Mouse (Mus musculus) kidney, postnatal 0 days (tissue): Measurements from ENCODE around the gene Ptprg. TPM values are rescaled to one million over a fixed set of nuclear protein-coding genes. Genes with fewer than 3 reads are reported as not detected.
A peak's percentile ranks its signal among the peaks of the same experiment; 100 is the strongest.

Experiments
- ATAC-seq: fragments of 200-750 bp; cut with Nextera tagmentation; replicated peaks from 2 replicates; pipeline ENCODE4 v1.8.0; 2017; ENCODE audit warnings: low read depth, moderate number of reproducible peaks, moderate TSS enrichment, moderate library complexity; ENCODE audit not compliant: low FRiP score
- DNase-seq: peaks from one replicate; pipeline ENCODE4 v3.0.0-alpha.2; 2016; ENCODE audit warnings: low spot score
- H3K27ac ChIP-seq: fragments of 300-500 bp; sonication (generic); 2 replicates; pipeline ENCODE4 v1.5.1; 2014; ENCODE audit warnings: mild to moderate bottlenecking
- H3K27me3 ChIP-seq: fragments of 300-500 bp; sonication (generic); 2 replicates; pipeline ENCODE4 v1.6.1; 2014; ENCODE audit warnings: low read length, mixed read lengths; ENCODE audit not compliant: insufficient read depth
- H3K36me3 ChIP-seq: fragments of 300-500 bp; sonication (generic); 2 replicates; pipeline ENCODE4 v1.6.1; 2014; ENCODE audit warnings: low read length, mixed read lengths; ENCODE audit not compliant: insufficient read depth
- H3K4me1 ChIP-seq: fragments of 300-500 bp; sonication (generic); replicated peaks from 2 replicates; pipeline ENCODE4 v1.6.1; 2014; ENCODE audit warnings: antibody characterized with exemption, low read length, mixed read lengths; ENCODE audit not compliant: insufficient read depth
- H3K4me2 ChIP-seq: fragments of 300-500 bp; sonication (generic); 2 replicates; pipeline ENCODE4 v1.6.1; 2014; ENCODE audit warnings: mild to moderate bottlenecking, low read length, moderate library complexity, mixed read lengths
- H3K4me3 ChIP-seq: fragments of 300-500 bp; sonication (generic); replicated peaks from 2 replicates; pipeline ENCODE4 v1.5.1; 2014; ENCODE audit warnings: low read depth, low read length
- H3K9ac ChIP-seq: fragments of 300-500 bp; sonication (generic); 2 replicates; pipeline ENCODE4 v1.6.1; 2014; ENCODE audit warnings: low read depth, low read length
- H3K9me3 ChIP-seq: fragments of 300-500 bp; sonication (generic); replicated peaks from 2 replicates; pipeline ENCODE4 v1.6.1; 2016; ENCODE audit warnings: low read length, inconsistent platforms, mixed read lengths
- CTCF ChIP-seq: IDR thresholded peaks from 2 replicates; pipeline ENCODE4 v1.5.1; 2016; ENCODE audit warnings: antibody characterized with exemption, low read depth, mild to moderate bottlenecking, moderate library complexity
- WGBS: fragments of 180-500 bp; shearing (Covaris S2); extraction: QIAGEN DNeasy Blood & Tissue Kit; methylation state at CpG from one replicate; pipeline ENCODE4 v1.1.7; 2014; 5-methylcytosine and 5-hydroxymethylcytosine counted together
- polyA plus RNA-seq: library from polyadenylated mRNA; unstranded; fragments of >200 nt; fragmentation: Nextera tagmentation; extraction: Ambion mirVana; gene quantifications from 2 replicates; pipeline ENCODE4 v1.2.1, GENCODE M21; 2015

Ptprg gene
- polyA plus RNA-seq, 1 experiment from 2014 or later: 23.5 TPM

DNA sequence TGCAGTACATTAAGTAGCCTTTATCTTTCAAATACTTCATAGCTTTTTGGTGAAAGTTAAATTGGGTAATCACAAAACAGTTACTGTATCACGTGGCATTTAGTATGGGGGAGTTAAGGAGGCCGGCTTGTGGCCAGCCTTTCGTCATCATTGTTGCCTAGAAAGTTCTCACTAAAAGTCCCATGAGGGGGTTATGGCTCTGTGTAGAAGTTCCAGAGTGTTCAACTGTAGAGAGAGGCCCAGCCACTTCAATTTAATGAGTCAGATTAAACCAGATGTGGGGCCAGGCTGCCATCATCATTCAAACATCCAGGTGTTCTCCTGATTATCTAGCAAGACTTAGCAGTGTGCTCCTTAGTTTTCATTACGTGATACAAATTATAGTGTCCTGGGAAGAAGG, 613.9 kb downstream of the Ptprg start:
- no peaks in the 10 kb centered on the region; the same call in 1 of the 2 replicates for H3K4me1 ChIP-seq
- H3K4me2 ChIP-seq: no peak overlapping the region
- H3K36me3 ChIP-seq: 0 out of 2 replicates have a peak, but pooled peaks cover 4% of the 10 kb centered on the region
- H3K9ac ChIP-seq: no peak overlapping the region
- DNase-seq: no peak
- TF ChIP-seq CTCF: no peak
- WGBS: 60% methylated on average over 4 of the region's 4 CpGs
- ATAC-seq: 0 out of 2 replicates have a peak, but pooled peaks have one; percentile 16
- H3K4me3 ChIP-seq: no peak overlapping the region
- no peaks in the 10 kb centered on the region for H3K9me3 ChIP-seq
- H3K27ac ChIP-seq: no peak overlapping the region
- H3K27me3 ChIP-seq: no peaks in the 10 kb centered on the region

DNA sequence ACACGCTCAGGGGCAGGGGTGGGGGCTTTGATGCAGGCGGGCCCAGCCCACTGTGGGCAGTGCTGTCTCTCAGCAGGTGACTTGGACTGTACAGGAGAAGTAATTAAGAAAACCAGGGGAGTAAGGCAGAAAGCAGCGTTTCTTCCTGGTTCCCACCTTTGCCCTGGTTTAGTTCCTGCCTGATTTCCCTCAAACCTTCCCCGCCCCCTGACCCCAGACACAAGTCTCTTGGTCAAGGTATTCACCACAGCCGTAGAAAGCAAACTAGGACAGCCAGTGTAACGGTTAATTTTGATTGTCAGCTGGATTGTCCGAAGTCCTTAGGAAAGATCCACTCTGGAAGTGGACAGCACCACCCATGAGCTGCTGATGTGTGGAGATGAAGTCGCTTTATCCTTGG, 614.3 kb downstream of the Ptprg start:
- H3K4me3 ChIP-seq: no peak overlapping the region
- no peak overlapping the region for H3K4me2 ChIP-seq
- 0 out of 2 replicates have a peak, but pooled peaks have one; percentile 26 for ATAC-seq
- no peak overlapping the region for H3K9ac ChIP-seq
- 0 out of 2 replicates have a peak, but pooled peaks cover 4% of the 10 kb centered on the region for H3K36me3 ChIP-seq
- WGBS: 80% methylated on average over 8 of the region's 8 CpGs
- no peaks in the 10 kb centered on the region for H3K27me3 ChIP-seq
- no peak for TF ChIP-seq CTCF
- no peak overlapping the region for H3K27ac ChIP-seq
- DNase-seq: no peak
- no peaks in the 10 kb centered on the region; the same call in 1 of the 2 replicates for H3K4me1 ChIP-seq
- H3K9me3 ChIP-seq: no peaks in the 10 kb centered on the region

DNA sequence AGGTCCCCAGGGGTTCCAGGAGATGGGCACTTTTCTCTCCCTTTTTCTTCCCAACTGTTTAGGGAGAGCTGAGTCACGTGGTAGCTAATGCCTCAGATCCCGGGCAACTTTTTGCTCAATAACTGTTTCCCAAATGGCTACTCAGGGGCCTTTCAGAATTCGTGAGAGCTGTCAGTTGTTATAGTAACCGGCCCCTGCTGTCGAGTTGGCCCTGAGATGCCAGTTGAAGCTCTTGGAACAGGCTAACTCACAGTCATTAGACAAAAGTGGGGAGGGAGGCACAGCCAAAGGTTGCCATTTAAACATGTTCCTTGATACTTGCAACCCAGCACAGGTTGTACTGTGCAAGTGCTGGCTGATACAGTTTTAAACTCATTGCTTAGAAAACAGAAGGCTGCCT, 624.1 kb downstream of the Ptprg start:
- no peak for TF ChIP-seq CTCF
- Histone ChIP-seq H3K27me3 (no peaks in the 10 kb centered on the region), H3K4me2 (no peak overlapping the region), H3K4me1 (0 out of 2 replicates have a peak, but pooled peaks cover 4% of the 10 kb centered on the region), H3K9ac (no peak overlapping the region), H3K4me3 (no peak overlapping the region), H3K36me3 (no peaks in the 10 kb centered on the region), H3K9me3 (no peaks in the 10 kb centered on the region), H3K27ac (no peak overlapping the region)
- ATAC-seq (no peak), DNase-seq (no peak)
- WGBS: 30% methylated on average over 5 of the region's 5 CpGs

DNA sequence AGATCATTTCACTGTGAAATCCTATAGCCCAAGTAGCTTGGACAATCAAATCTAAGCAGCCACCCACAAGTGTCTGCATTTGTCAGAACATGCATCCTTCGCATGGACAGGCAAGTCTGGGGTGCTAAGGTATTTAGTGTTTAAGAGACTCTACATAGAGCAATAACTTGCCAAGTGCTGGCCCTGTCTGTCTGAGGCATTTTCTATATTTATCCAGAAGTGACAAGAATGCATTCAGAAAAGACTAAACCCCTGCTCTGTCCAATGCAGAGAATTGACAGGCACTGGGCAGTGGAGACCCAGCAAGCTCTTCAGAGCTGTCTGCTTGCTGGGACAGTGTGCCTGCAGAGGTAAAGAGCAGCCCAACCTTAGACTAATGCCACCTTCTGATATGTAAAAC, 625.3 kb downstream of the Ptprg start:
- H3K9ac ChIP-seq: no peak overlapping the region
- DNase-seq (no peak), ATAC-seq (no peak)
- H3K4me3 ChIP-seq: no peak overlapping the region
- H3K9me3 ChIP-seq: no peaks in the 10 kb centered on the region
- no peak overlapping the region for H3K27ac ChIP-seq
- no peaks in the 10 kb centered on the region for H3K36me3 ChIP-seq
- 0 out of 2 replicates have a peak, but pooled peaks cover 4% of the 10 kb centered on the region for H3K4me1 ChIP-seq
- H3K4me2 ChIP-seq: no peak overlapping the region
- 89% methylated on average over 1 of the region's 1 CpGs for WGBS
- H3K27me3 ChIP-seq: no peaks in the 10 kb centered on the region
- no peak for TF ChIP-seq CTCF

DNA sequence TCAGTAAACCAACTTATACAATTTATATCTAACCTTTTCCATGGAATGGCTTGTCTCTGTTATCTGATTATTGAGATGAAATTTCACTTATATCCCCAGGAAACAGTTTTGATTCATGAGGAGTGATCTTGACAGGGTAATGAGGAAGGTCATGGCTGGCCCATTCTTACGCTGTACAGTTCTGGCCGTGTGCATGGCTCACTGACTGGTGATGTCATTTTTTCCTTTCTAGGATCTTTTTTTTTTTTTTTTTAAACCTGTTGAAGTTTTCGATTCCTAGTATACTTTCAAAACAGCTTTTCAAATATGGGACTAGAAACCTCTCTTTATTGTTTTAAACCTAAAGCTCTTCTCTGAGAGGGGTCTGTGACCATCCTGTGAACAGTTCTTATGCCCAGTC, 626.8 kb downstream of the Ptprg start:
- no peak for ATAC-seq
- WGBS: 38% methylated on average over 3 of the region's 3 CpGs
- Histone ChIP-seq H3K27ac (no peak overlapping the region), H3K4me1 (0 out of 2 replicates have a peak, but pooled peaks cover 4% of the 10 kb centered on the region), H3K4me3 (no peak overlapping the region), H3K4me2 (no peak overlapping the region), H3K27me3 (no peaks in the 10 kb centered on the region), H3K9me3 (no peaks in the 10 kb centered on the region), H3K36me3 (no peaks in the 10 kb centered on the region), H3K9ac (no peak overlapping the region)
- no peak for TF ChIP-seq CTCF
- DNase-seq: no peak

GRCm38 (mm10) chr14:12185040-12185439, 631.7 kb downstream of the Ptprg start:
- 70% methylated on average over 4 of the region's 4 CpGs for WGBS

DNA sequence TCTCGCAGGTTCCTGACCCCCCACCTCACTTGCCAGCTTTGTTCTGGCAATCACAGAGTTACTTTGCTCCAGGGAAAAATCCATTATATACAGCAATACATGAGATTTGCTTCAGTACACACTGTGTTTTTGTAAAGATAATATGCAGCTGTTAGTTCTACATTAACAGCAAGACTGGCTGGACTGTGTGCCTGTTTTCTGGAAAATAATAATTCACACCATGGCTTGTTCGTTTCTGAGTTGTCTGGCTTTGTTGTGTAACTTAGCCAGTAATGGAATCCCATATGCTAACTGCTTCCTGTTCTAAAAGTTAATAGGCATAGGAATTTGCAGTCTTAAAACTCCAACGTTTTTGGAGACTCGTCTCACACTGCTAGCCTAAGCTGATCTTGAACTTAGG, 635.0 kb downstream of the Ptprg start:
- ATAC-seq (peak; percentile 71; the same call in 1 of the 2 replicates), DNase-seq (peak; percentile 78)
- Histone ChIP-seq H3K9me3 (no peaks in the 10 kb centered on the region), H3K36me3 (no peaks in the 10 kb centered on the region), H3K4me1 (peaks cover 10% of the 10 kb centered on the region), H3K27me3 (no peaks in the 10 kb centered on the region), H3K27ac (peak overlapping the region; percentile 79), H3K4me2 (no peak overlapping the region), H3K9ac (no peak overlapping the region), H3K4me3 (no peak overlapping the region)
- no peak for TF ChIP-seq CTCF
- 10% methylated on average over 4 of the region's 4 CpGs for WGBS

More at GRCm38 (mm10) chr14:12185040-12185439, 631.7 kb downstream of the Ptprg start:
- no peaks in the 10 kb centered on the region for H3K9me3 ChIP-seq
- no peak overlapping the region for H3K9ac ChIP-seq
- no peaks in the 10 kb centered on the region for H3K27me3 ChIP-seq
- no peak for DNase-seq
- no peaks in the 10 kb centered on the region for H3K36me3 ChIP-seq
- ATAC-seq: no peak
- H3K27ac ChIP-seq: no peak overlapping the region
- no peak for TF ChIP-seq CTCF
- no peak overlapping the region for H3K4me3 ChIP-seq
- H3K4me2 ChIP-seq: no peak overlapping the region
- H3K4me1 ChIP-seq: peaks cover 6% of the 10 kb centered on the region
